Mouse (Mus musculus): ENCODE measurements around the gene 2310030G06Rik. TPM values are rescaled to one million over a fixed set of nuclear protein-coding genes. Genes with fewer than 3 reads are reported as not detected.

2310030G06Rik gene
- polyA plus RNA-seq (2012; rRNA removed) = 7.6 and 15.0 TPM in 2 replicates

DNA sequence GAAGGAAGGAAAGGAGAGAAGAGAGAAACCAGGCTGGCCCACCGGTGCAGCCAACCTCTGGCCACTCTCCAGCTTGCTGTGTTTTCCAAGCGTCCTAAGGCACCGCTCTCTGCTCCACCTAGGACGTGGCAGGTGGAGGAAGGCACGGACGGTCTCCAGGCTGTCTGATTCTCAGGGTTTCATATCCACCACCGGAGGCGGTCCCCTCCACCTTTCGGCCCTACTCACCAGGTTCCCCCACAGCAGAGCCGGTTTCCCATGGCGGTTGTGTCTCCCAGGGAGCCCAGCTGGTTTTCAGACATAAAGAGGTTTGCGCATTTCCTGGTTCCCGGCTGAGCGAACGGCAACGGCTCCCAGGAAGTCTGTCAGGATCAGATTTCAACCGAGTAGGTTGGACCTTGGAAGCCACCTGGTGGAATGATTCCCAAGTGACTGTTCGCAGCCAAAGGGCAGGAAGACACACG, at the start of gene 2310030G06Rik:
Gene 2310030G06Rik (minus strand): TSS at position 323 of the 464 bp plus-strand sequence.
- H3K27me3 ChIP-seq (ENCODE audit: control insufficient read depth, insufficient read depth, low read length) = no peaks in the 10 kb centered on the region
- H3K27ac ChIP-seq (ENCODE audit: insufficient read depth, low read depth, low read length) = peak within 1 kb of the TSS; percentile 98
- TF ChIP-seq CTCF (IDR thresholded peaks at IDR 0.05; ENCODE audit: extremely low read depth, insufficient read length, insufficient replicate concordance, low read depth, low read length) (peak; percentile 35; the same call in 1 of the 2 replicates), POLR2A (IDR thresholded peaks at IDR 0.05; ENCODE audit: low read depth, low read length) (peak; percentile 66; the same call in 1 of the 2 replicates)
- 0 out of 2 replicates have a peak, but pooled peaks cover 1% of the 10 kb centered on the region for H3K36me3 ChIP-seq (ENCODE audit: control insufficient read depth, insufficient read depth, low read length)
- H3K4me1 ChIP-seq (ENCODE audit: control insufficient read depth, insufficient read depth, insufficient read length, low read length) = peaks cover 5% of the 10 kb centered on the region; the same call in 1 of the 2 replicates
- 5% methylated on average over 19 of the region's 19 CpGs for WGBS
- H3K4me3 ChIP-seq (ENCODE audit: low read depth, low read length) = peak within 1 kb of the TSS; percentile 92

DNA sequence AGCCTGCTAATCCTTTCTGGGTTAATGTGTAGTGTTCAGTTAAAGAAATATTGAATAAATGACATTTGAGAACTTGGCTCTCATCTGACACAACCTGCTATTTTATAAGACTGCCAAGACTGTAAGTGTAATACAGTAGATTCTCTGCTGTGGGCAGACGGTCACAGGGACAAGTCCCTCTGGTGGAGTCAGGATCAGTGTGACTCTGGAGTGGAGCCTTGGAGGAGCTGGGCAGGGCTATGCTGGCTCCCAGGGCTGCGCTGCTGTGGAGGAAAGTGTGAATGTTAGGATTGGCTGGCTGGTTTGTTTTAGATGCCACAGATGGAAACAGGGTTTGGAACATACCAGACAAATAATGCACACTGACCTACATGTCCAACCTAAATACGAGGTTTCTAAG, 48.9 kb upstream of the 2310030G06Rik start:
- H3K27me3 ChIP-seq (ENCODE audit: control insufficient read depth, insufficient read depth, low read length) = no peaks in the 10 kb centered on the region

DNA sequence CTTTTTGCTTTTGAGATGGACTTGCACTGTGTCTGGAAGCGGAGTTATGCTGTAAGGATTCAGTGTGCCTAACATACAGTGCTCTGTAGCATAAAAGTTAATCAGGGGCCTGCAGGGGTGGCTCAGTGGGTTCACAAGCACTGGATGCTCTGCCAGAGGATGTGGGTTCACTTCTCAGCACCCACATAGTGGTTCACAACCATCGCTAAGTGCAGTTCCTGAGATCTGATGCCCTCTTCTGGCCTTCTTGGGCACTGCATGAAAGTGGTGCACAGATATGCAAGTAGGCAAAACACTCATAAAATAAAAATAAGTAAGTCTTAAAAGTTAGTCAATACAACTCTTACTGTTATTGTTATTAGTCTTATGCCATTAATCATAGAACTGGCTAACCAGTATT, 35.8 kb upstream of the 2310030G06Rik start:
- Histone ChIP-seq H3K4me1 (ENCODE audit: control insufficient read depth, insufficient read depth, insufficient read length, low read length) (no peaks in the 10 kb centered on the region), H3K27ac (ENCODE audit: insufficient read depth, low read depth, low read length) (no peak overlapping the region), H3K36me3 (ENCODE audit: control insufficient read depth, insufficient read depth, low read length) (peaks cover 41% of the 10 kb centered on the region), H3K4me3 (ENCODE audit: low read depth, low read length) (no peak overlapping the region), H3K27me3 (ENCODE audit: control insufficient read depth, insufficient read depth, low read length) (no peaks in the 10 kb centered on the region)
- 83% methylated on average over 2 of the region's 2 CpGs for WGBS
- no peak for TF ChIP-seq POLR2A (IDR thresholded peaks at IDR 0.05; ENCODE audit: low read depth, low read length)
- peak; percentile 59; the same call in 1 of the 2 replicates for TF ChIP-seq CTCF (IDR thresholded peaks at IDR 0.05; ENCODE audit: extremely low read depth, insufficient read length, insufficient replicate concordance, low read depth, low read length)

More for the DNA sequence above, 48.9 kb upstream of the 2310030G06Rik start:
- no peak overlapping the region for H3K4me3 ChIP-seq (ENCODE audit: low read depth, low read length)
- H3K27ac ChIP-seq (ENCODE audit: insufficient read depth, low read depth, low read length) = no peak overlapping the region
- WGBS = 95% methylated on average over 3 of the region's 3 CpGs
- H3K4me1 ChIP-seq (ENCODE audit: control insufficient read depth, insufficient read depth, insufficient read length, low read length) = no peaks in the 10 kb centered on the region
- no peak for TF ChIP-seq CTCF (IDR thresholded peaks at IDR 0.05; ENCODE audit: extremely low read depth, insufficient read length, insufficient replicate concordance, low read depth, low read length)
- TF ChIP-seq POLR2A (IDR thresholded peaks at IDR 0.05; ENCODE audit: low read depth, low read length) = no peak
- H3K36me3 ChIP-seq (ENCODE audit: control insufficient read depth, insufficient read depth, low read length) = peaks cover 27% of the 10 kb centered on the region

DNA sequence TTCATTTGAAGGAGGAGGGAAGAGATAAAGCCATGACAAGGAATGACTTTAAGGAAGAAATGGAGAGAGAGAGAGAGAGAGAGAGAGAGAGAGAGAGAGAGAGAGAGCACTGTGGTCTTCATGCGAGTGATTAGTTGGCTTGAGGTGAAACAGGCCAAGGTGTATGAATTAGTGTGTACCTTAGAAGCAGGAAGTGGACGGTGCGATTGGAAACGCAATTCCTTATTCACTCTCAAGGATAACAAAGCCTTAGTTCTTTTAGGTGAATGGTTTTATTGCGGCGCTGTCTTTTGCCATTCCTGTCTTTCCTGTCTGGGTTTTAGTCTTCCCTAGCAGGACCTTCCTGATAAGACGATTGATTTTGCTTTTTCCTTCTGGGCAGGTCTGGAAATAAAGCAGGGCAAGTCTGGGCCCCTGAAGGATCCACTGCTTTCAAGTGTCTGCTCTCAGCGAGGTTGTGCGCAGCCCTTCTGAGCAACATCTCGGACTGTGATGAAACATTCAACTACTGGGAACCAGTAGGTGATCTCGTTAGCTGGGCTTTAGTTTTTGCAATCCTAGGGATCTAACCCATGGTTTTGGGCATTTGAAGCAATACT, 29.9 kb upstream of the 2310030G06Rik start:
- WGBS = 35% methylated on average over 11 of the region's 11 CpGs
- H3K36me3 ChIP-seq (ENCODE audit: control insufficient read depth, insufficient read depth, low read length) = peaks cover 21% of the 10 kb centered on the region
- H3K27ac ChIP-seq (ENCODE audit: insufficient read depth, low read depth, low read length) = peak overlapping the region; percentile 1
- TF ChIP-seq CTCF (IDR thresholded peaks at IDR 0.05; ENCODE audit: extremely low read depth, insufficient read length, insufficient replicate concordance, low read depth, low read length) = no peak
- TF ChIP-seq POLR2A (IDR thresholded peaks at IDR 0.05; ENCODE audit: low read depth, low read length) = no peak
- peak overlapping the region; percentile 99; the same call in 1 of the 2 replicates for H3K4me3 ChIP-seq (ENCODE audit: low read depth, low read length)
- peaks cover 3% of the 10 kb centered on the region; the same call in 1 of the 2 replicates for H3K4me1 ChIP-seq (ENCODE audit: control insufficient read depth, insufficient read depth, insufficient read length, low read length)
- no peaks in the 10 kb centered on the region for H3K27me3 ChIP-seq (ENCODE audit: control insufficient read depth, insufficient read depth, low read length)

DNA sequence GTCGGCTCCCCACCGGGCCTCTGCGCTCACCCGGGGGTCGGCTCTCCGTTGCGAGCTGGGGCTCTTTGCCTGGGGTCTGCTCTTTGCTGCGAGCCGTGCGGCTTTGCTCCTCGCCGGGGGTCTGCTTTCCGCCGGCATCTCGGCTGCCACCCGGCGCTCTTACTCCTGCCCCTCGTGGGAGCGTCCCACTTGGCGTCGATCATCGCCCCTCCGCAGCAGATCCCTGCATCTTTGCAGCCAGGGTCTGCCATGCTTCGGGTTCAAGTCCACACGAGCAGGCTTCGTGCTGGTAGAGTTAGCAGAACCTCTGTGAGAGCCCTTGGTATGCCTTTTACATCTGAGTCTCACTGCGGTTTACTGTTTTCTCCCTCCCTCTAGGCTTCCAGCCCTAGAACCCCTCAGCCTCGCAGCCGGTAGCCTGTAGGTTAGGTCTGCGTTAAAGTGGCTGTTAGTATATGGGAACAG, 29.4 kb upstream of the 2310030G06Rik start:
- Histone ChIP-seq H3K27me3 (ENCODE audit: control insufficient read depth, insufficient read depth, low read length) (no peaks in the 10 kb centered on the region), H3K36me3 (ENCODE audit: control insufficient read depth, insufficient read depth, low read length) (peaks cover 17% of the 10 kb centered on the region), H3K4me3 (ENCODE audit: low read depth, low read length) (peak overlapping the region; percentile 99), H3K27ac (ENCODE audit: insufficient read depth, low read depth, low read length) (peak overlapping the region; percentile 1), H3K4me1 (ENCODE audit: control insufficient read depth, insufficient read depth, insufficient read length, low read length) (peaks cover 3% of the 10 kb centered on the region; the same call in 1 of the 2 replicates)
- TF ChIP-seq POLR2A (IDR thresholded peaks at IDR 0.05; ENCODE audit: low read depth, low read length) = no peak
- WGBS = under 1% methylated on average over 29 of the region's 30 CpGs

DNA sequence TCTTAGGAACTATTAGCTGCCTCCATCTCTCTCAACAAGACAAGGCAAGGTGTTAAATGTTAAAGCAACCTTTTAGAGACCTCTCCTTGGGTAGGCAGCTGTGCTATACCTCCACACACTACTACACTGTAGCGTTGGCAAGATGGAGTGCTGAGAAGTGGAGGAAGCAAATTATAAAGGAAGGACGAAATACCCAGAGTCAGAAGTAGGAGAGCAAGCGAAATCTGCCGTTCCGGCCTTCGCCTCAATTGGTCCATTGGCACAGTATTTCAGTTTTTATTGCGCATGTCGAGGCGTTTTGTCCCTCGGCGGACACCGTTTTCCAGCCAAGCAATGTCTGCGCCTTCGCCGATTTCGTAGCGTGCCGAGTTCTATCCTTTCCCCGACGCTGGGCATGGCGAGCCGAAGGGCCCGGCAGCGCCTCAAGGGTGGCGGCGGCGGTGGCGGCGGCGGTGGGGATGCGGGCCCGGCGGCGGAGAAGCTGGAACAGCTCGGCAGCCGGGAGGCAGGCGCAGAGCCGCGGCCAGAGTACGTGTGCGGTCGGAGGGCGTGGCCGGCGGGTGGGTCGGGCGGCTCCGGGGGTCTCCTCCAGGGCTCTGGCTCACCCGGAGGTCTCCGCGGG, 28.8 kb upstream of the 2310030G06Rik start, which contains the start of the genes Alg9 and 1110032A03Rik:
Gene Alg9 (plus strand): TSS at position 29 of the 622 bp plus-strand sequence.
Gene 1110032A03Rik (minus strand): TSS at position 530 of the 622 bp plus-strand sequence.
- H3K4me3 ChIP-seq (ENCODE audit: low read depth, low read length) = peak within 1 kb of the TSS; percentile 99
- peaks cover 3% of the 10 kb centered on the region; the same call in 1 of the 2 replicates for H3K4me1 ChIP-seq (ENCODE audit: control insufficient read depth, insufficient read depth, insufficient read length, low read length)
- H3K36me3 ChIP-seq (ENCODE audit: control insufficient read depth, insufficient read depth, low read length) = peaks cover 14% of the 10 kb centered on the region
- TF ChIP-seq POLR2A (IDR thresholded peaks at IDR 0.05; ENCODE audit: low read depth, low read length) (no peak; the same call in 1 of the 2 replicates), CTCF (IDR thresholded peaks at IDR 0.05; ENCODE audit: extremely low read depth, insufficient read length, insufficient replicate concordance, low read depth, low read length) (no peak)
- WGBS = under 1% methylated on average over 51 of the region's 51 CpGs
- no peaks in the 10 kb centered on the region for H3K27me3 ChIP-seq (ENCODE audit: control insufficient read depth, insufficient read depth, low read length)
- H3K27ac ChIP-seq (ENCODE audit: insufficient read depth, low read depth, low read length) = peak within 1 kb of the TSS; percentile 79

DNA sequence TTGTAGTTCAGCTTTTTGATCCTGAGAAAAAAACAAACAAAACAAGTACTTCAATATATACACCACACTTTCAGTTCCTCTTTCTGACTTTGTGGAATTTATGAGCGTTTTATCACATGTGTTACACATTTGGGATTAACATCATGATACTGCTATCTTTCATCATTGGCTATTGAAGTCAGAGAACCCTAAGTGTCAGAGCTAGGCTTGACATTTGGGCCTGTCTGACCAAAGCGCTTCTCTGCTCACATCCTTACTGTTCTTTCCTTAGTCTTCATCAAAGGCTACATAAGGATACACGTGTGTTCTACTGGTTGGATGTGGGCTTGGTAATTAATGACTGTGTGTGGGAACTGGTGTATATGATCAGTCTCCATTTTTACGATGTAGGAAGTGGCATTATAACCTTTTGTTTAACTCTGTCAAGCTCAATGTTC, 27.7 kb upstream of the 2310030G06Rik start:
- H3K27ac ChIP-seq (ENCODE audit: insufficient read depth, low read depth, low read length) = no peak overlapping the region
- H3K36me3 ChIP-seq (ENCODE audit: control insufficient read depth, insufficient read depth, low read length) = peaks cover 10% of the 10 kb centered on the region
- H3K4me3 ChIP-seq (ENCODE audit: low read depth, low read length) = no peak overlapping the region
- WGBS = 35% methylated on average over 4 of the region's 4 CpGs
- H3K4me1 ChIP-seq (ENCODE audit: control insufficient read depth, insufficient read depth, insufficient read length, low read length) = peaks cover 3% of the 10 kb centered on the region; the same call in 1 of the 2 replicates
- no peaks in the 10 kb centered on the region for H3K27me3 ChIP-seq (ENCODE audit: control insufficient read depth, insufficient read depth, low read length)
- no peak for TF ChIP-seq POLR2A (IDR thresholded peaks at IDR 0.05; ENCODE audit: low read depth, low read length)
- no peak for TF ChIP-seq CTCF (IDR thresholded peaks at IDR 0.05; ENCODE audit: extremely low read depth, insufficient read length, insufficient replicate concordance, low read depth, low read length)

All from small intestine, adult 2 months (tissue).